Mouse (Mus musculus): ENCODE results near the gene Tbc1d22b. TPM values are rescaled to one million over a fixed set of nuclear protein-coding genes. Genes with fewer than 3 reads are reported as not detected.
A peak's percentile ranks its signal among the peaks of the same experiment; 100 is the strongest.
"Not testable (repeated sequence)": the region's sequence is repeated elsewhere in the genome, so short reads cannot be mapped to it uniquely, and the experiment has no call there.

Gene Tbc1d22b
- polyA plus RNA-seq, 1 experiment from 2014 or later = 14.9 TPM

DNA sequence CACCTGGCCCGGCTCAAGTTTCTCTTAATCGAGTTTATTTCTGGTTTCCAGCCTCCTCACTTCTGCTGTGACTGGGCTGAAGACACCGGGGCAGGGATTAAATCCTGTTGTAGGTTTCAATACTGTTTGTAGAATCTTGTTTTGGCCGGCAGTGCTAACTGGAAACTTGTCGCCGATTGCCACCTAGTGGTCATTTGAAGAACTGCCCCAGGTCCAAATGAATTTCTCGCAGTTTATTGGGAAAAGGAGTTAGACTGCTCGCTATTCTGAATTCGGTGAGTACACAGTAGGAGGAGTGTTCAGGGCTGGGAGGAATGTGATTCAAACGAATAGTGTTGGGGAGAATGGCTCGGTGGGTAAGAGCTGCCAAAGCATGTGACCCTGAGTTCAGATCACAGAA is 35.1 kb upstream of the Tbc1d22b start:
- Histone ChIP-seq H3K9me3 (replicated peaks) (no peaks in the 10 kb centered on the region), H3K27me3 (replicated peaks) (no peaks in the 10 kb centered on the region), H3K4me3 (no peak overlapping the region), H3K36me3 (no peaks in the 10 kb centered on the region), H3K4me1 (replicated peaks) (no peaks in the 10 kb centered on the region), H3K27ac (ENCODE audit: poor library complexity, severe bottlenecking) (no peak overlapping the region), H3K4me2 (no peak overlapping the region), H3K9ac (no peak overlapping the region)
- 3% methylated on average over 11 of the region's 11 CpGs for WGBS
- ATAC-seq (ENCODE audit: insufficient number of reproducible peaks, low FRiP score) = no peak

DNA sequence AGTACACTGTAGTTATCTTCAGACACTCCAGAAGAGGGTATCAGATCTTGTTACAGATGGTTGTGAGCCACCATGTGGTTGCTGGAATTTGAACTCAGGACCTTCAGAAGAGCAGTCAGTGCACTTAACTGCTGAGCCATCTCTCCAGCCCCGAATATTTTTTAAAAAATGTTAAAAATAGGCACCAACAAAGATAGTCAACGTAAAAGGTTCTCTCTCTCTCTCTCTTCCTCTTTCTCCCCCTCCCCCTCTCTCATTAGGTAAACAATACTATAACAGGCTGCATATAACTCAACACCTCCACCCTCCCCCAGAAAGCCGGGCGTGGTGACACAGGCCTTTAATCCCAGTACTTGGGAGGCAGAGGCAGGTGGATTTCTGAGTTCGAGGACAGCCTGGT is 30.9 kb upstream of the Tbc1d22b start:
- H3K9ac ChIP-seq = not testable (repeated sequence)

DNA sequence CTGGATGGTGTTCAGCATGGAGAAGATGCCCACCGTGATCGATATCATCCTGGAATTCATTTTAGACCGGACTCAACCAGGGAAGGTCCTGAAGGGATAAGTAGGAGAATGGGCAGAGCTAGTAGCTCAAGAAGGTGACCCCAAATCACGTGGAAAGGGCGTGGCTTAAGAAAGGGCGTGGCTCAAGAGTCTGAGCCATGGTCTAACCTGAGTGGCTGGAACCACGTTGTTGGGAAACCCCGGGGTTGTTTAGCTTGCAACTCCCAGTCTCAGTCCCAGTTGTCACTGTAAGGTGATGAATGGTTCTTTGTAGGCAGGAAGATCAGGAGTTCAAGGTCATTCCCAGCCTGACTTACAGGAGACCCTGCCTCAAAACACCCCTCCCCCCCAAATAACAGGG is 29.9 kb upstream of the Tbc1d22b start:
- Histone ChIP-seq H3K9ac (no peak overlapping the region), H3K36me3 (no peaks in the 10 kb centered on the region), H3K27ac (ENCODE audit: poor library complexity, severe bottlenecking) (no peak overlapping the region), H3K9me3 (replicated peaks) (no peaks in the 10 kb centered on the region), H3K4me2 (no peak overlapping the region), H3K27me3 (replicated peaks) (no peaks in the 10 kb centered on the region), H3K4me1 (replicated peaks) (no peaks in the 10 kb centered on the region), H3K4me3 (no peak overlapping the region)
- WGBS = 70% methylated on average over 8 of the region's 8 CpGs
- ATAC-seq (ENCODE audit: insufficient number of reproducible peaks, low FRiP score) = no peak

More for the DNA sequence above, 30.9 kb upstream of the Tbc1d22b start:
- H3K4me2 ChIP-seq; H3K9me3 ChIP-seq (replicated peaks); H3K27me3 ChIP-seq (replicated peaks); H3K27ac ChIP-seq (ENCODE audit: poor library complexity, severe bottlenecking); H3K36me3 ChIP-seq; H3K4me3 ChIP-seq; H3K4me1 ChIP-seq (replicated peaks); ATAC-seq (ENCODE audit: insufficient number of reproducible peaks, low FRiP score): not testable (repeated sequence)
- WGBS = 85% methylated on average over 5 of the region's 5 CpGs

DNA sequence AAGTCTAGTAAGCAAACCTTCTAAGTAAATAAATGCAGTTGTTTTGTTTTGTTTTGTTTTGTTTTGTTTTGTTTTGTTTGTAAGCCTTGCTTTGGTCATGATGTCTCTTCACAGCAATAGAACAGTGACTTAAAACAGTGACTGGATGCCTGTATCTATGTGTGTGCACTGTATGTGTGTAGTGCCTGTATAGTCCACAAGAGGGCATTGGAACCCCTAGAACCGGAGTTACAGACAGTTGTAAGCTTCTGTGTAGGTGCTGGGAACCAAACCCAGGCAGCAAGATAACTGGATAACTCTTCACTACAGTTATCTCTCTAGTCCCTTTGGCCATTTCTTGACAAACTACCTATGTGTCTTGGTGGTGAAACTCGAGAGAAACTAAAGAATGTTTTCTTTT is 24.0 kb upstream of the Tbc1d22b start:
- no peak overlapping the region for H3K27ac ChIP-seq (ENCODE audit: poor library complexity, severe bottlenecking)
- no peak overlapping the region for H3K9ac ChIP-seq
- 0 out of 2 replicates have a peak, but pooled peaks cover 5% of the 10 kb centered on the region for H3K9me3 ChIP-seq (replicated peaks)
- no peak overlapping the region for H3K4me2 ChIP-seq
- H3K36me3 ChIP-seq = no peaks in the 10 kb centered on the region
- no peak for ATAC-seq (ENCODE audit: insufficient number of reproducible peaks, low FRiP score)
- H3K4me3 ChIP-seq = no peak overlapping the region
- H3K27me3 ChIP-seq (replicated peaks) = no peaks in the 10 kb centered on the region
- 77% methylated on average over 2 of the region's 2 CpGs for WGBS
- H3K4me1 ChIP-seq (replicated peaks) = no peaks in the 10 kb centered on the region

DNA sequence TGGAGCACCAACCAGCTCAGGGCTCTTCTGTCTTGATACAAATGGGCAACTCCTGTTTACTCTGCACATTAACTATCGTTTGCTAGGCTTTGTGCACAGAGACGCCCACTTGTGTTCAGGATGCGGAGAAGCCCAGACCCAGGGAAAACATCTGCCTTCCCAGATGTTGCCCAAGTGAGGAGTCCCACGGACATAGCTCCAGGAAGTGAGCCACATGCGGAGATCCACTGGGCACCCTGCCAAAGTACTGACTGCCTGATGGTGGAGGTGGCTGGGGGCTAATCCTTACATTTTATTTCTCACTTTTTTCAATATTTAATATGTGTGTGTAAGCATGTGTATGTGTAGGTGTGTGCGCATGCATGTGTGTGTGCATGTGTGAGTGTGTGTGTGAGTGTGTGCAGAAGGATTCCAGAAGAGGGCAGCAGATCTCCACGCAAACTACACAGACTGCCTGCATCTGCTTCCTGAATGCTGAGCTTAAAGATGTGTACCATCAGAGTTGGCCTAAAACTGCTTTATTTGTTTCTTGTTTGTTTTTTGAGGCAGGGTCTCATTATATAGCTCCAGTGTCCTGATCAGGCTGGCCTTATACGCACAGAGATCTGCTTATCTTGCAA is 20.9 kb upstream of the Tbc1d22b start:
- no peak overlapping the region for H3K27ac ChIP-seq (ENCODE audit: poor library complexity, severe bottlenecking)
- peaks cover 4% of the 10 kb centered on the region for H3K4me1 ChIP-seq (replicated peaks)
- no peak overlapping the region for H3K9ac ChIP-seq
- no peak overlapping the region for H3K4me3 ChIP-seq
- no peak overlapping the region for H3K4me2 ChIP-seq
- no peak for ATAC-seq (ENCODE audit: insufficient number of reproducible peaks, low FRiP score)
- WGBS = 85% methylated on average over 8 of the region's 8 CpGs
- no peaks in the 10 kb centered on the region for H3K27me3 ChIP-seq (replicated peaks)
- no peaks in the 10 kb centered on the region for H3K36me3 ChIP-seq
- H3K9me3 ChIP-seq (replicated peaks) = 0 out of 2 replicates have a peak, but pooled peaks cover 5% of the 10 kb centered on the region

DNA sequence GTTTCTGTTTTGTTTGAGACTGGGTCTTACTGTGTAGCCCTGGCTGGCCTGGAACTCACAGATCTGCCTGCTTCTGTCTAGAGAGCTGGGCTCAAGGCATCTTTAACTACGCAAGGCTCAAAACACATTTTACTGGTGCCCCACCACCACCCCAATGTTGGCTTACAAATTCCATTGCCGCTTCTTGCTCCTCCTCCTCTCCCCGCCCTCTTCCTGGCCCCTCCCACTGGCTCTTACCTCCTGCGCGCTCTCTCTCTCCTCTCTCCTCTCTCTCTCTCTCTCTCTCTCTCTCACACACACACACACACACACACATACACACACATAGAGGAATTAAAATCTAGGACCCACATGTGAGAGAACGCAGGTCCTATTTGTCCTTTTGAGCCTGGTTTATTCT is 19.1 kb upstream of the Tbc1d22b start:
- no peak overlapping the region for H3K4me3 ChIP-seq
- no peaks in the 10 kb centered on the region for H3K36me3 ChIP-seq
- H3K27ac ChIP-seq (ENCODE audit: poor library complexity, severe bottlenecking) = no peak overlapping the region
- 66% methylated on average over 6 of the region's 6 CpGs for WGBS
- H3K9ac ChIP-seq = no peak overlapping the region
- H3K4me2 ChIP-seq = no peak overlapping the region
- peaks cover 4% of the 10 kb centered on the region for H3K4me1 ChIP-seq (replicated peaks)
- H3K9me3 ChIP-seq (replicated peaks) = peaks cover 10% of the 10 kb centered on the region; the same call in 1 of the 2 replicates
- no peaks in the 10 kb centered on the region for H3K27me3 ChIP-seq (replicated peaks)
- no peak for ATAC-seq (ENCODE audit: insufficient number of reproducible peaks, low FRiP score)

DNA sequence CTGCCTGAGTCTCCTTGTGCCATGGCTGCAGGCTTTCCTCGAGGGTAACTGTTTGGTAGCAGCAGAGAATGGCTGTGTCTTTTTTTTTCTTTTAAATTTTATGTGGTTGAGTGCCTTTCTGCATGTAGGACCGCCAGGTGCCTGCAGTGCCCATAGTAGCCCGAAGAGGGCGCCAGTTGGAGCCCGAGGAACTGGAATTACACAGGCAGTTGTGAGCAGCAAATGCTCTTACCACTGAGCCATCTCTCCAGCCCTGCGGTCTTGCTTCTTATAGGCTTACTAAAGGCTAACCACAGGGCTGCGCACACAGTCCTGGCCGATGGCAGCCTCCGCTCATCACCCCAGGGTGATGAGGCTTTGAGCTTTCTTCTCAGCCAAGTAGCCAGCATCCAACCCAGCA is 18.3 kb upstream of the Tbc1d22b start:
- peaks cover 4% of the 10 kb centered on the region for H3K4me1 ChIP-seq (replicated peaks)
- H3K36me3 ChIP-seq = no peaks in the 10 kb centered on the region
- no peak overlapping the region for H3K4me3 ChIP-seq
- H3K9me3 ChIP-seq (replicated peaks) = peaks cover 10% of the 10 kb centered on the region; the same call in 1 of the 2 replicates
- no peak overlapping the region for H3K27ac ChIP-seq (ENCODE audit: poor library complexity, severe bottlenecking)
- whole genome bisulfite sequencing = 75% methylated on average over 9 of the region's 9 CpGs
- no peaks in the 10 kb centered on the region for H3K27me3 ChIP-seq (replicated peaks)
- no peak overlapping the region for H3K4me2 ChIP-seq
- ATAC-seq (ENCODE audit: insufficient number of reproducible peaks, low FRiP score) = no peak
- no peak overlapping the region for H3K9ac ChIP-seq

DNA sequence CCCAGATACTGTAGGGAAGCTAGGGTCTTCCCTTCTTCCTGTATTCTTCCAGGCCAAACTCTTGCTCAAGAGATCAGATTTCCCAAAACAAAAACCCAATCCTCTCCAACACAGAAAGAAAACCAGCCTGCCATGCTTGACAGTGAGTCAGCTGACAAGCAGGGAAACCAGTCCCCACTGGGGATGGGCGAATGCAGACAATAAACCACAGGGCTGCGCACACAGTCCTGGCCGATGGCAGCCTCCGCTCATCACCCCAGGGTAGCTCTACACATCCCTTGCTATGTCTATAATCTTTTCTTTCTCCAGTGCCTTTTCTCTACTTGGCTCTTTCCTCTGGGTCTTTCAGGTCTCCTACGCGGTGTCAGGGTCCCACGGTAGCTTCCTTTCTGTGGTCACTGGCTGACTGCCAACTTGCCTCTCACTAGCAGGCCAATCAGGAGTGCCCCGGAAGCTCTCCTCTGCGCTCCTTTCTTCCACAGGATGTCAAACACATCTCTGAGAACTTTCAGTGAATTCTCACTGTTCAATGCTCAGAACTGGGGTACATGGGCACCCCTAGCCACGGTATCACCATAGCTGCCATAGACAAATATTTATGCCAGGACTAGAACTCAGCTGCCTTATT is 17.7 kb upstream of the Tbc1d22b start:
- Histone ChIP-seq H3K4me1 (replicated peaks) (peaks cover 4% of the 10 kb centered on the region), H3K27me3 (replicated peaks) (no peaks in the 10 kb centered on the region), H3K4me3 (no peak overlapping the region), H3K9ac (no peak overlapping the region), H3K9me3 (replicated peaks) (peaks cover 10% of the 10 kb centered on the region; the same call in 1 of the 2 replicates), H3K4me2 (no peak overlapping the region), H3K36me3 (no peaks in the 10 kb centered on the region), H3K27ac (ENCODE audit: poor library complexity, severe bottlenecking) (no peak overlapping the region)
- peak; percentile 53; the same call in 1 of the 2 replicates for ATAC-seq (ENCODE audit: insufficient number of reproducible peaks, low FRiP score)
- 57% methylated on average over 10 of the region's 10 CpGs for WGBS

DNA sequence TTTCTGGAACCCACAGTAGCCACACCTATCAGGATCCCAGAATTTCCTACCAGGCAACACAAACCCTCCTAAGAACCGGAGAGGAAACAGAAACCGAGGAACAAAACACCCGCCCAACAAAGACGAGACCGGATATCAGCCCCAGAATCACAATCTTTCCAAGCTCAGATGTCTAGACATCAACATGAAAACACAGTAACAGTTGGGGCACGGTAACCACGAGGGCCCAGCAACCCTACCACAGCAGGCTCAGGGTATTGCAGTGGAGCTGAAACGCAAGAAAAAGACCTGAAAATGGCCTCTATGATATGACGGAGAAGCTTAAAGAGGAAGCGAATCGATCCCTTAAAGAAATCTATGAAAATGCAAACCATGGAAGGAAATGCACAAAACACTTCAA is 15.7 kb upstream of the Tbc1d22b start:
- Histone ChIP-seq H3K4me1 (replicated peaks) (peaks cover 4% of the 10 kb centered on the region), H3K9ac (no peak overlapping the region), H3K27me3 (replicated peaks) (no peaks in the 10 kb centered on the region), H3K4me3 (no peak overlapping the region), H3K36me3 (no peaks in the 10 kb centered on the region), H3K27ac (ENCODE audit: poor library complexity, severe bottlenecking) (no peak overlapping the region), H3K4me2 (no peak overlapping the region), H3K9me3 (replicated peaks) (peaks cover 8% of the 10 kb centered on the region; the same call in 1 of the 2 replicates)
- WGBS = 81% methylated on average over 11 of the region's 11 CpGs
- ATAC-seq (ENCODE audit: insufficient number of reproducible peaks, low FRiP score) = no peak

DNA sequence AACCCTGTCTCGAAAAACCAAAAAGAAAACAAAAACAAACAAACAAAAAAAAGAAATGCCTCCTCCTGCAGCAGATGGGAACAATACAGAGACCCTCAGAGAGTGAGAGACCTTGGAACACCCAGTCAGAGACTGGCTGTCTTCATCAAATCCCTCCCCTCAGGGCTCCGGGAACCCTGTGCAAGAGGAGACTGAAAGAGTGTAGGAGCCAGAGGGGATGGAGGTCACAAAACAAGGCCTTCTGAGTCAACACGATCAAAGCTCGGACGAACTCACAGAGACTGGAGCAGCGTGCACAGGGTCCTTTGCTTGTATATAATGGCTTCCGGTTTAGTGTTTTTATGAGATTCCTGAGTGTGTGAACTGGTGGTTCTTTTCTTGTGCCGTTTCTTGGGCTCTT is 9.2 kb upstream of the Tbc1d22b start:
- no peaks in the 10 kb centered on the region for H3K36me3 ChIP-seq
- H3K4me2 ChIP-seq = no peak overlapping the region
- H3K9ac ChIP-seq = no peak overlapping the region
- 92% methylated on average over 8 of the region's 8 CpGs for WGBS
- H3K27ac ChIP-seq (ENCODE audit: poor library complexity, severe bottlenecking) = no peak overlapping the region
- ATAC-seq (ENCODE audit: insufficient number of reproducible peaks, low FRiP score) = no peak
- H3K4me1 ChIP-seq (replicated peaks) = no peaks in the 10 kb centered on the region
- no peaks in the 10 kb centered on the region for H3K27me3 ChIP-seq (replicated peaks)
- H3K9me3 ChIP-seq (replicated peaks) = peaks cover 3% of the 10 kb centered on the region; the same call in 1 of the 2 replicates
- H3K4me3 ChIP-seq = no peak overlapping the region

DNA sequence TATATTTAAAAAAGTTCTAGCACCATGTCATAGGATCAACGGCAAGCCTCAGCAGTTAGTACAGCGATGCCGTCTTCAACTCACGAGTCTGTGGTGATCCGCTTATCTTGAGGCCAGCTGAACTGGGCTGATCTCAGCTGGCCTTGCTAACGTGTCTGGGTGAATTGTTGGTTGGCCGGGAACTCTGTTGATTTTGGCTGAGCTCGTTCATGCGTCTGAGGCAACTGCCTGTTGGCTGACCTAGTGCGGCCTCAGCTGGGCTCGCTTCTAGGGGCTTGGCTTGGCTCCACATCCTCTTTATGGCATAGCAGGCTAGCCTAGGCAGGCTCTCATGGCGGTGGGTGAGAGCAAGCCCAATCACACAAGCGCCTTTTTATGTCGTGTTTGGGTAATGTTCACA is 8.2 kb upstream of the Tbc1d22b start:
- no peaks in the 10 kb centered on the region; the same call in 1 of the 2 replicates for H3K9me3 ChIP-seq (replicated peaks)
- peak; percentile 78 for ATAC-seq (ENCODE audit: insufficient number of reproducible peaks, low FRiP score)
- 60% methylated on average over 14 of the region's 14 CpGs for WGBS
- H3K4me3 ChIP-seq = no peak overlapping the region
- no peak overlapping the region for H3K9ac ChIP-seq
- no peak overlapping the region for H3K4me2 ChIP-seq
- H3K36me3 ChIP-seq = no peaks in the 10 kb centered on the region
- H3K27me3 ChIP-seq (replicated peaks) = no peaks in the 10 kb centered on the region
- 0 out of 2 replicates have a peak overlapping the region, but pooled peaks have one; percentile 2 for H3K27ac ChIP-seq (ENCODE audit: poor library complexity, severe bottlenecking)
- H3K4me1 ChIP-seq (replicated peaks) = no peaks in the 10 kb centered on the region
